17 mouse cellular contexts compared by ENCODE assay signal in genomic region chr6:138325744-138326400, GRCm38 (mm10).
A peak's percentile ranks its signal among the peaks of the same experiment; 100 is the strongest.
DNase-seq lines count a peak whose midpoint lies in the region; ATAC-seq lines count a peak whose summit lies in the region.
"Had no signal": no experiment of that assay in that cellular context is flagged by ENCODE, and none has a peak within 500 bp of the region (broad histone marks: within the 10 kb centered on the region; RNA-seq: fewer than 3 reads in every experiment).

No protein-coding gene starts in this region.

- no peaks in the 10 kb centered on the region for H3K4me1 ChIP-seq in heart, embryonic 11.5 days (ENCODE audit: control insufficient read depth, insufficient read depth, low read length)
- no peaks in the 10 kb centered on the region for H3K4me1 ChIP-seq in midbrain, embryonic 12.5 days
- H3K4me1 ChIP-seq in midbrain, embryonic 16.5 days (ENCODE audit: control insufficient read depth, insufficient read depth, low read length) = no peaks in the 10 kb centered on the region
- peaks cover 7% of the 10 kb centered on the region for H3K4me1 ChIP-seq in heart, embryonic 13.5 days
- H3K4me1 ChIP-seq in lung, embryonic 16.5 days (replicated peaks; ENCODE audit: control insufficient read depth, insufficient read depth, low read length) = peaks cover 6% of the 10 kb centered on the region; the same call in 1 of the 2 replicates
- no peaks in the 10 kb centered on the region for H3K4me1 ChIP-seq in liver, embryonic 12.5 days
- H3K4me1 ChIP-seq: embryonic facial prominence, embryonic 12.5 days; forebrain, embryonic 10.5 days; neural tube, embryonic 15.5 days had no signal

- no peak for ATAC-seq in heart, embryonic 11.5 days (replicated peaks; ENCODE audit: insufficient number of reproducible peaks, low FRiP score, low TSS enrichment)
- ATAC-seq in midbrain, embryonic 12.5 days (ENCODE audit: low FRiP score, low read depth) = 0 out of 2 replicates have a peak, but pooled peaks have one; percentile 23
- ATAC-seq in midbrain, embryonic 16.5 days = no peak
- no peak for ATAC-seq in heart, embryonic 13.5 days (ENCODE audit: extremely low read depth, insufficient number of reproducible peaks, low FRiP score, low TSS enrichment)
- peak; percentile 89 for ATAC-seq in lung, embryonic 16.5 days (ENCODE audit: low read depth)
- no peak for ATAC-seq in liver, embryonic 12.5 days

- no peak overlapping the region for H3K4me2 ChIP-seq in heart, embryonic 11.5 days
- H3K4me2 ChIP-seq in midbrain, embryonic 12.5 days (replicated peaks) = no peak overlapping the region
- H3K4me2 ChIP-seq in midbrain, embryonic 16.5 days (ENCODE audit: low read length) = no peak overlapping the region
- H3K4me2 ChIP-seq in heart, embryonic 13.5 days = no peak overlapping the region
- no peak overlapping the region for H3K4me2 ChIP-seq in lung, embryonic 16.5 days (ENCODE audit: low read depth, low read length)
- no peak overlapping the region for H3K4me2 ChIP-seq in liver, embryonic 12.5 days
- H3K4me2 ChIP-seq: embryonic facial prominence, embryonic 12.5 days; neural tube, embryonic 15.5 days had no signal

- H3K27ac ChIP-seq in heart, embryonic 11.5 days (ENCODE audit: low read depth, low read length) = no peak overlapping the region
- H3K27ac ChIP-seq in midbrain, embryonic 12.5 days (replicated peaks) = no peak overlapping the region
- no peak overlapping the region for H3K27ac ChIP-seq in midbrain, embryonic 16.5 days (ENCODE audit: low read length)
- peak overlapping the region; percentile 45; the same call in 1 of the 2 replicates for H3K27ac ChIP-seq in heart, embryonic 13.5 days (replicated peaks)
- H3K27ac ChIP-seq in lung, embryonic 16.5 days (ENCODE audit: low read length) = peak overlapping the region; percentile 46
- H3K27ac ChIP-seq in liver, embryonic 12.5 days = no peak overlapping the region
- H3K27ac ChIP-seq: embryonic facial prominence, embryonic 12.5 days; forebrain, embryonic 10.5 days; neural tube, embryonic 15.5 days had no signal

- no peak overlapping the region for H3K4me3 ChIP-seq in heart, embryonic 11.5 days (ENCODE audit: low read depth, low read length)
- H3K4me3 ChIP-seq in midbrain, embryonic 12.5 days = no peak overlapping the region
- no peak overlapping the region for H3K4me3 ChIP-seq in midbrain, embryonic 16.5 days (ENCODE audit: low read depth, low read length)
- H3K4me3 ChIP-seq in heart, embryonic 13.5 days = no peak overlapping the region
- no peak overlapping the region for H3K4me3 ChIP-seq in lung, embryonic 16.5 days (ENCODE audit: low read length)
- H3K4me3 ChIP-seq in liver, embryonic 12.5 days = no peak overlapping the region
- H3K4me3 ChIP-seq: embryonic facial prominence, embryonic 12.5 days; forebrain, embryonic 10.5 days; neural tube, embryonic 15.5 days had no signal

- no peaks in the 10 kb centered on the region for H3K9me3 ChIP-seq in heart, embryonic 11.5 days (replicated peaks; ENCODE audit: control insufficient read depth, low read length)
- H3K9me3 ChIP-seq in midbrain, embryonic 12.5 days = no peaks in the 10 kb centered on the region
- H3K9me3 ChIP-seq in midbrain, embryonic 16.5 days (replicated peaks; ENCODE audit: control insufficient read depth, low read length, poor library complexity, severe bottlenecking) = no peaks in the 10 kb centered on the region
- no peaks in the 10 kb centered on the region for H3K9me3 ChIP-seq in heart, embryonic 13.5 days
- H3K9me3 ChIP-seq in lung, embryonic 16.5 days (ENCODE audit: control insufficient read depth, low read length) = no peaks in the 10 kb centered on the region
- H3K9me3 ChIP-seq in liver, embryonic 12.5 days (replicated peaks) = no peaks in the 10 kb centered on the region
- H3K9me3 ChIP-seq: embryonic facial prominence, embryonic 12.5 days; forebrain, embryonic 10.5 days; neural tube, embryonic 15.5 days had no signal

- no peak overlapping the region for H3K9ac ChIP-seq in heart, embryonic 11.5 days (ENCODE audit: low read depth, low read length)
- H3K9ac ChIP-seq in midbrain, embryonic 12.5 days (replicated peaks) = no peak overlapping the region
- H3K9ac ChIP-seq in midbrain, embryonic 16.5 days (ENCODE audit: low read depth, low read length) = no peak overlapping the region
- H3K9ac ChIP-seq in heart, embryonic 13.5 days = no peak overlapping the region
- H3K9ac ChIP-seq in lung, embryonic 16.5 days (ENCODE audit: low read length) = no peak overlapping the region
- H3K9ac ChIP-seq in liver, embryonic 12.5 days = no peak overlapping the region
- H3K9ac ChIP-seq: embryonic facial prominence, embryonic 12.5 days; neural tube, embryonic 15.5 days had no signal

- peak; percentile 83 for DNase-seq in heart, adult 11 months
- no peak for DNase-seq in frontal cortex, postnatal 14 days (ENCODE audit: low spot score in 2 of 2)
- DNase-seq: adrenal gland, postnatal 25 days; B cell, adult 2 months; cerebellum, postnatal 25 days; kidney, postnatal 25 days; right cerebral cortex, adult 18-20 months; spleen, adult 18-20 months had no signal

- H3K36me3 ChIP-seq in heart, embryonic 11.5 days (ENCODE audit: control insufficient read depth, insufficient read depth, low read length) = no peaks in the 10 kb centered on the region
- no peaks in the 10 kb centered on the region for H3K36me3 ChIP-seq in midbrain, embryonic 12.5 days
- H3K36me3 ChIP-seq in midbrain, embryonic 16.5 days (ENCODE audit: control insufficient read depth, insufficient read depth, low read length) = no peaks in the 10 kb centered on the region
- H3K36me3 ChIP-seq in heart, embryonic 13.5 days = no peaks in the 10 kb centered on the region
- H3K36me3 ChIP-seq in lung, embryonic 16.5 days (ENCODE audit: control insufficient read depth, insufficient read depth, low read length) = no peaks in the 10 kb centered on the region
- no peaks in the 10 kb centered on the region for H3K36me3 ChIP-seq in liver, embryonic 12.5 days
- H3K36me3 ChIP-seq: embryonic facial prominence, embryonic 12.5 days; forebrain, embryonic 10.5 days; neural tube, embryonic 15.5 days had no signal

- no peaks in the 10 kb centered on the region for H3K27me3 ChIP-seq in heart, embryonic 11.5 days (ENCODE audit: control insufficient read depth, insufficient read depth, low read length)
- H3K27me3 ChIP-seq in midbrain, embryonic 12.5 days = no peaks in the 10 kb centered on the region
- H3K27me3 ChIP-seq in midbrain, embryonic 16.5 days (ENCODE audit: control insufficient read depth, insufficient read depth, low read depth, low read length) = no peaks in the 10 kb centered on the region
- H3K27me3 ChIP-seq in heart, embryonic 13.5 days (replicated peaks) = no peaks in the 10 kb centered on the region
- no peaks in the 10 kb centered on the region for H3K27me3 ChIP-seq in lung, embryonic 16.5 days (ENCODE audit: control insufficient read depth, insufficient read depth, low read depth, low read length)
- no peaks in the 10 kb centered on the region for H3K27me3 ChIP-seq in liver, embryonic 12.5 days (replicated peaks)
- H3K27me3 ChIP-seq: embryonic facial prominence, embryonic 12.5 days; neural tube, embryonic 15.5 days had no signal

- 52% methylated on average over 3 of the region's 3 CpGs for WGBS in heart, embryonic 11.5 days (ENCODE audit: insufficient replicate concordance)
- 21% methylated on average over 2 of the region's 3 CpGs for WGBS in midbrain, embryonic 12.5 days
- WGBS in midbrain, embryonic 16.5 days = 41% methylated on average over 3 of the region's 3 CpGs
- 22% methylated on average over 3 of the region's 3 CpGs for WGBS in heart, embryonic 13.5 days
- 22% methylated on average over 3 of the region's 3 CpGs for WGBS in lung, embryonic 16.5 days
- WGBS in liver, embryonic 12.5 days (ENCODE audit: insufficient replicate concordance) = 55% methylated on average over 3 of the region's 3 CpGs

Comparison
In these comparisons a context has a peak if more than half of its experiments do, and no peak if none do; other contexts are left out.
1. ATAC-seq: peak in midbrain, embryonic 12.5 days (single experiment) and lung, embryonic 16.5 days (single experiment); none in heart, embryonic 11.5 days (single experiment), midbrain, embryonic 16.5 days (single experiment), heart, embryonic 13.5 days (single experiment) and liver, embryonic 12.5 days (single experiment).
2. H3K27ac ChIP-seq: peak in heart, embryonic 13.5 days (single experiment) and lung, embryonic 16.5 days (single experiment); none in heart, embryonic 11.5 days (single experiment), midbrain, embryonic 12.5 days (single experiment), midbrain, embryonic 16.5 days (single experiment) and liver, embryonic 12.5 days (single experiment).